Mouse (Mus musculus): ENCODE measurements at regions not wholly inside any gene's neighbourhood (a gene's known extent, or its start where the extent isn't known, plus 50 kb on each side); places are given as distances from the start of the nearest gene placed in this dataset.
"Not testable (repeated sequence)": the region's sequence is repeated elsewhere in the genome, so short reads cannot be mapped to it uniquely, and the experiment has no call there.

GRCm38 (mm10) chr7:73827549-73827948, 87.4 kb downstream of the Fam174b start:
- DNase-seq (ENCODE audit: low spot score in 2 of 2), result no peak
- intact Hi-C loops (cut with DNase I), result no loop called here

GRCm38 (mm10) chr7:73830581-73830980, 90.5 kb downstream of the Fam174b start:
- intact Hi-C loops (cut with DNase I), result no loop called here
- DNase-seq (ENCODE audit: low spot score in 2 of 2), result no peak

- intact Hi-C loops (cut with DNase I), result no loop called here
- DNase-seq (ENCODE audit: low spot score in 2 of 2), result no peak
Observed at GRCm38 (mm10) chr7:73840381-73840780, 100.3 kb downstream of the Fam174b start.

DNA sequence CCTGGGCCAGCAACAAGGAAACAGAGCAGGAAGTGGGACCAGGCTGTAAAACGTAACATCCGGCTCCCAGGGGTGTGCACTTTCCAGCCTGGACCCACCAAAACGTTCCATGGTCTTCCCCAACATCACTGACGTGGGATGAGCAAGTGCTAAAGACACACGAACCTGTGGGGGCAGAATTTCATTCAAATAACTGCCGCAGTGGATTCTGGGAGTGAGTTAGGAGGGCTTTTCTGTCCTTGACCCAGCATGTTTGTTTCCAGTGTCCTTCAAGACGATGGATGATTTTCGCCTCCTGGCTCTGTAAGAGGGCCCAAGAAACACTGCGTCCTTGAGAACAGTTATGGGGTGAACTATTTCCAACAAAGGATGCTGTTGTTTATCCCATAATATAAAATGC, 112.1 kb downstream of the Fam174b start:
- intact Hi-C loops (cut with DNase I), result loop anchor here (10.0 kb wide), 1 partner anchor 503 kb away; no protein-coding TSS in a partner anchor
- no peak for DNase-seq (ENCODE audit: low spot score in 2 of 2)

GRCm38 (mm10) chr7:73853296-73853950, 113.3 kb downstream of the Fam174b start:
- not testable (repeated sequence) for DNase-seq (ENCODE audit: low spot score in 2 of 2)
- intact Hi-C loops (cut with DNase I), result loop anchor here (10.0 kb wide), 1 partner anchor 501 kb away; no protein-coding TSS in a partner anchor

DNA sequence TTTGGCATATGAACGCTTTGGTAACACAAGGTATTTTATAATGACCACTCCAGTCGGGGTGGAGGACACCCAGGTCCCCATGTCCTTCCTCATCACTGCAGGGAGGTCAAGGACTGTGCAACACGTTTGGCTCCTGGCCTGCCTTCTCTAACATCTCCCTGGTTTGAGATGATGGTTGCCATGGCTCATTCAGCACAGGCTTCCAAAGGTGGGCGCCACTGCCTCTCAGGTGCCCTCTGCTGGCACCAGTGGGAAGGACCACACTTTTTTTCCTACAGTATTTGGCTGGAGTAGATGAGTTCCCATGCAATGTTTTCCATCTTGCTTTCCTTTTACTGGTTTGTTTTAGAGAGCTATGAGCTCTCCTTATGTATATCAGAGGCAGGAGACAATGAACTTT, 115.4 kb downstream of the Fam174b start:
- intact Hi-C loops (cut with DNase I), result loop anchor here (5.0 to 10.0 kb wide), 2 partner anchors 198 to 499 kb away; no protein-coding TSS in a partner anchor

DNA sequence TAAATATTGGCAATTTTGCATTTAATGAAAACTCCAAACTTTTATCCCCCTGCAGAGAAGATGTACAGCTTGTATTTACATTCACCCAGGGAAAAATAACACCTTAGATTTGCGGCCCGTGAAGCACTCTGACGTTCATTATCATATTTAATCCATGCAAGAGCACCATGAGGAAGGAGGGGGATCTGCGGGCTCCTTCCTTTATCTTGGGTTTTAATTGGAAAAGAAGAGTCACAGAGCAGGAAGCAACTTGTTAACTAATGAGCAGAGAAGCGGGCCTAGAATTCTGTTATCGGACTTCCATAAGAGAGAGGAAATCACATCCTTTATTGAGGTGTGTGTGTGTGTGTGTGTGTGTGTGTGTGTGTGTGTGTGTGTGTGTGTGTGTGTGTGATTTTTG, 116.8 kb downstream of the Fam174b start:
- intact Hi-C loops (cut with DNase I), result loop anchor here (5.0 to 10.0 kb wide), 2 partner anchors 200 to 498 kb away; no protein-coding TSS in a partner anchor

More for the DNA sequence above, 115.4 kb downstream of the Fam174b start:
- DNase-seq (ENCODE audit: low spot score in 2 of 2), result peak; percentile 47 to 55

DNA sequence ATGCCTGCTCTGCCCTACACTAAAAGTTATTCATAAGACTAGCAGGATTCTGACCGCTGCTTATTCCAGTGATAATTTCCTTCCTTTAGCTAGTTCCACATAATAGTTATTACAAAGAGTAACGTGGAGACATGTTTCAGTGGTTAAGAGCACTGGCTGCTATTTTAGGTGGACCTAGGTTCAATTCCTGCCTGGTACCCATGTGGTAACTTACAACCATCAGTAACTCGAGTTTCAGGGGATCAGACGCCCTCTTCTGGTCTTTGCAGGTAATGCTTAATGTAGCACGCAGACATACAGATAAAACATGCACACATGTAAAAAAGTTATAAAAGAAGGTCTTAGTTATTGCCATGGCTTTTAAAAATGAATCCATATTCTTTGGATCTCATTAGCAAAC, 125.0 kb downstream of the Fam174b start:
- intact Hi-C loops (cut with DNase I), result no loop called here
- no peak for DNase-seq (ENCODE audit: low spot score in 2 of 2)

More for the DNA sequence above, 116.8 kb downstream of the Fam174b start:
- no peak for DNase-seq (ENCODE audit: low spot score in 2 of 2)

- DNase-seq (ENCODE audit: low spot score in 2 of 2), result no peak
- intact Hi-C loops (cut with DNase I), result no loop called here
Observed at GRCm38 (mm10) chr7:73872181-73872580, 132.1 kb downstream of the Fam174b start.

GRCm38 (mm10) chr7:73881252-73882042, 132.0 kb downstream of the St8sia2 start:
- DNase-seq (ENCODE audit: low spot score in 2 of 2), result no peak
- intact Hi-C loops (cut with DNase I), result no loop called here

GRCm38 (mm10) chr7:73886152-73886551, 127.3 kb downstream of the St8sia2 start:
- DNase-seq (ENCODE audit: low spot score in 2 of 2), result no peak
- intact Hi-C loops (cut with DNase I), result no loop called here

Measured in left cerebral cortex, postnatal 14 days (tissue).